Mouse (Mus musculus): ENCODE measurements around the gene Impg2.

The Impg2 gene

DNA sequence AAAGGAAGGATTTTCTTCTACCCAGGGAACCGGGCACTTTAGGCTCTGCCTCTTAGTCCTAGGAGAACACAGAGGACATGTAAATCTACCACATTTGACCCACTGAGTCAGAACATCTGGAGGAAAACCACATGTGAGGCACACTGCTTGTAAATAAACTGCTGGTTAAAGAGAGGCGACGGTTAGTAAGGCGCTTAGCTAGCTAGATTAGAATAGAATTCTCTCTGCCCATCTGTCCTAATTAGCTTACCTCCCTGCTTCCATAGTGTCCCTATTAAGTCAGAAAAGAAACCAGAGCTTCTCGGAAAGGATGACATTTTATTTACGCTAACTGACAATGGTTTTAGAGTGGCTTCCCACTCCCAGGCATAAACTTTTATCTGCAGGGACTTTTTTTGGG lies at the start of gene Impg2:
Gene Impg2, plus strand, starts transcription at position 263 of the 400 bp plus-strand sequence.
- no peak for DNase-seq

DNA sequence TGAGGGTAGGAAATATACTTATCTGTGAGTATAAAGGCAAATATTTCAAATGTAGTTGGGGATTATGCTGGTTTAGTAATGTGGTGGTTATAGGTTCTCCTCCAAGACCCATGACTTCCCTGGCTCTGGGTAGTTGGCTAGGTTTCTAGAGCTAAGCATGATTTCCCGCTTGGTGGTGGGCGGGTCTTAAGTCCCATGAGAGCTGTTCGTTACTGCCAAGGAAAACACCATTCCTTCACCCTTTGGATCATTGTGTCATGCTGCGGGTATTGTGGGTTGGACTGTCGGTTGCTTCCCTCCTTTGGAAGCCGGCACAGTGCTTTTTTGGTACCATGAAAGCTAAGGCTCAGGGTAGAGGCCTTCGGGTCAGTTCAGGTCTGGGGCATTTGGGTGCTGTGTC lies 40.6 kb upstream of the Impg2 start:
- DNase-seq: no peak

DNA sequence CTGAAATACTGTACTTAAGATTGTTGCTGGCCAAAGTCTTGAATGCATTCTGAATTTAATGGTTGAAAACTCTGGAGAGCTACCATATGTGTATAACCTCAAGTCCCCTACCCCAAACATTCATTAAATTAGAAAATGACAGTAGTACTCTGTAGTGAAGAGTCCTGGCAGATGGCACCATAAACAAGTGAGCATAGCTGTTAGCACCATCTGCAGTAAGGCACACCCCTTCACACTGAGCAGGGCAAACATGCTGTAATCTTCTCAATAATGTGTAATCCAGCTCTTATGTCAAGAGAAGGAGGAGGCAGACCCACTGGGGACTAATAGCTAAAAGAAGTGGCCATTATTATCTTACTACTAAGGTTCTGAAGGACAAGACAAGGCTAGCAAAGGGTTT lies 33.9 kb upstream of the Impg2 start:
- DNase-seq: no peak

DNA sequence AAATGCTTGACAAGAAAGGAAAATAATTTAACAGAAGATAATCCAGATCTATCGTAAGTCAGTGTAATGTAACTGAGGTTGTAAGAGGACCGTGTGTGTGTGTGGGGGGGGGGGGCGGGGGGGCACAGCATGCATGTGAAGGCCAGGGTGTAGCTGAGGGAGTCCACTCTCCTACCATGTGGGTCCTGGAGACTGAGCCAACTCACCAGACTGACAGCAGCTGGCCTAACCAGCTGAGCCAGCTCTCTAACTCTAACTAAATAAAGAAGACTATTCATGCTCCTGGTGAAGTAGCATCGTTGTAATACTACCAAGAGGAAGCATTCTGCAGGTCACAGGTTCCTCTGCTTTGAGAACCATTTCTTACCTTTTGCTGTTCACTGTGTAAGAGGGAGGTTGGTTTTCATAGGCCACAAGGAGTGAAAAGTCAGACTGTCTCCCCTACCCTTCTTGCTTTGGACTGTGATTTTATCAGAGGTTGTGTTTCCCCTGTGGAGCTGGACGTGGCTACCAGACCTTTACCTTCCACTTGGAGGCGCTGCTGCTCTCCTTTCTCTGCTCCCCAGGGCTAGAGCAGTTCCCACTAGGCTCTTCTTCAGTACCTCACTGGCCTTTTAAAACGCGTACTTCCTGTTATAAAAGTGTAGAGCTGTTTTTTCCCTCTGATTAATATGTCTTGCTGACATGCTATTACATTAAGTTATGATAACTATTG lies 28.1 kb upstream of the Impg2 start:
- DNase-seq: no peak

DNA sequence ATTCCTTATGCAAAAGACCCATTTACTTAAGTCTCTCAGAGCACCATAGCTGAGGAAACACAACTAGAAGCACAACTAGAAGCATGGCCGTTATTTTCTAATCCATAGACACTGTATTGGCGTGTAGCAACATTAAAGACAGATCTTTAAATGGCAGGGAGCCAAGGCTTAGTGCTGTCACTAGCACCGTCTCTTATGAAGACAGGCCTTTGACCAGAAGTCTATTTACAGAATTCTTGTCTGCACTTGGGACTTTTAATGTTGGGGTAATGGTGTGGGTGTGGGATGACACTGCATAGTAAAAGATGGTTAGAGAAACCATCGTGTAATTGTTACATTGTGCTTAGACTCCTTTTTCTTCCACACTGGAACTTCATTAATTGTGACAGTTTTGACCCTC lies 17.2 kb upstream of the Impg2 start:
- DNase-seq: no peak

DNA sequence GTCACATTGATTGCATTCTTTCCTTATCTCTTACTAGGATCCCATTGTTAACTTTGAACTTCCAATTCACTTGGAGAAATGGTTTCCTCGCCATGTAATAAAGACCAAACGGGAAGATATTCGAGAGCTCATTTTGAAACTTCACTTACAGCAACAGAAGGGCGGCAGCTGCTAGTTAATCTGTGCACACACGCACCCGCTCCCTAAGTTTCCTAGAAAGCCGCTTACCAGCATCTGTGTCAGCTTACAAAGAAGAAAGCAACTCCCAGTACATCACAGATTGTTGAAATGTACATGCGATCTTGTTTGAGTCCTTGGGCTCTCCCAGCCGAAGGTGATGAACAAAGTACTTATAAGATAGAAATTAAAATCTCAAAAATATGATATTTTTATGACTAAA lies 15.9 kb upstream of the Impg2 start:
- no peak for DNase-seq

DNA sequence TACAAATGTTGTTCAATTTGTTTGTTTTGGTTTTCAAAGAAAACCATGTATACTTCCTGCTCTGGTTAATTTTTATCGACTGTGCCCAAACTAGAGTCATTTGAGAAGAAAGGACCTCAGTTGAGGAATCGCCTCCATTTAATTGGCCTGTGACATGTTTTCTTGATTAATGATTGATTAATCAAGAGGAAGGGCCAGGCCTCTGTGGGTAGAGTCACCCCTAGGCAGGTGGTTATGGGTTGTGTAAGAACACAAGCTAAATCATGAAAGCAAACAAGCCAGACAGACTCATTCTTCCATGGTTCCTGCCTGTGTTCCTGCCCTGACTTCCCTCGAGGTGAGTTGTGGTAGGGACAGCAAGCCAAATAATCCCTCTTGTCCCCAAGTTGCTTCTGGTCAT lies 8.6 kb downstream of the Impg2 start:
- DNase-seq: no peak

DNA sequence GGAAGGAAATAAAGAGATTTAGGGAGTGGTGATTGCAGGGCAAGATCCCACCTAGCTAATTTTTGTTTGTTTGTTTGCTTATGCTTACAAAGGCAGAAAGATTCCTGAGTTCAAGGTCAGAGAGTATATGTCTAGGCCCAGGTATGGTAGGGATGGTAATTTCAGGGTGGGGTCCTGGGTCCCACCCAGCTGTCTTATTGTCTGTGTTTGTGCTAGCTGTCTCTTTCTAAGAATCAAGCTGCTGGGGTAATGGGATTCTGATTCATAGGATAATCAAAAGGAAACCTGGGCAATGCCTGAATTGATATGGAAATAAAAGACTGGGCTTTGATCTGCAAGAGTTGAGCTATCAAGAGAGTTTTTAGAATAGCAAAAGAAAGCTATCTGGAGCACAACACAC lies 23.6 kb downstream of the Impg2 start:
- no peak for DNase-seq

DNA sequence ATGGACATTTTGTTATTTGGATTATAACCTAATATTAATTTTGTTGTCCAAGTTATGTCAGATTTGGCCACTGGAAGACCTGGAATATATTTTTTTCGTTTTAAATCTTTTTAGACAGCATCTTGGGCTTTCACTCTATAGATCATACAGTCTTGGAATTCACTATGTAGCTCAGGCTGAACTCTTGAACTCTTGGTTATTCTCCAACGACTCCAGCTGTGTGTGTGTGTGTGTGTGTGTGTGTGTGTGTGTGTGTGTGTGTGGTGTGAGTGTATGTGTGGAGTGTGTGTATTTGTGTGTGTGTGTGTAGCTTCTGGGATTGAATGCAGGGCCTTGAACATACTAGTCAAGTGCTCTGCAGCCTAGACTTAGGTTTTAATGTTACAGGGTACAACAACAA lies 25.3 kb downstream of the Impg2 start:
- DNase-seq: no peak

DNA sequence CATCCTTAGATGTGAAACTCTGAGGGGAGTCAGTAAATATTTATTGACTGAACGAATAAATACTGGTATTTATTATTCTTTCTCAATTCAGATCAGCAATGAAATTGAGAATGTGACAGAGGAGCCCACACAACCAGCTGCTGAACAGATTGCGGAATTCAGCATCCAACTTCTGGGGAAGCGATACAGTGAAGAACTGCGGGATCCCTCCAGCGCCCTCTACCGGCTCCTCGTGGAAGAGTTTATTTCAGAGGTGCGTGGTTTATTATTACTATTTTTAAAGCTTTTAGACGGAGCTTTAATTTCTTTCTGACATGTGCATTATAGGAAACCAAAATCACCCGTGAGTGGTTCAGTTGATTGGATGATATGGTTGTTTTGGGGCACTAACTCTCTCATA lies 27.2 kb downstream of the Impg2 start:
- DNase-seq: peak; percentile 8

DNA sequence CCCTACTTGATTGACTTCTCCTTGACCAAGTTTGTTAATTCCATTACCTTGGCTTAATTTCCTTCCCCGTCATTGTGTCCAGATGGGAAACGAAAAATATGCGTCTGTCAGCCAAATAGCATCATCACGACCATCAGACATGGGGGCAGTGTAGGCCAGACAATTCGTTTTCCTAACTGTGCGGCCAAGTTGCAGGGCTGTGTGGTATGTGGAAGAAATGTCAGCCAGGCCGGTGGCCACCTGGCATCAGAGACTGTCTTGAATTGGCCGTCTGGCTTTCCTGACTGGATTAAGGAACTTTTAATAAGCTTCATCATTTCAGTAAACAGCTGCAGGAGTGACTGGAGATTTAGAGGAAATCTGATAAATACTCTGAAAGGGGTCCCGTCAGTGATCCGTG lies 28.6 kb downstream of the Impg2 start:
- DNase-seq: no peak

DNA sequence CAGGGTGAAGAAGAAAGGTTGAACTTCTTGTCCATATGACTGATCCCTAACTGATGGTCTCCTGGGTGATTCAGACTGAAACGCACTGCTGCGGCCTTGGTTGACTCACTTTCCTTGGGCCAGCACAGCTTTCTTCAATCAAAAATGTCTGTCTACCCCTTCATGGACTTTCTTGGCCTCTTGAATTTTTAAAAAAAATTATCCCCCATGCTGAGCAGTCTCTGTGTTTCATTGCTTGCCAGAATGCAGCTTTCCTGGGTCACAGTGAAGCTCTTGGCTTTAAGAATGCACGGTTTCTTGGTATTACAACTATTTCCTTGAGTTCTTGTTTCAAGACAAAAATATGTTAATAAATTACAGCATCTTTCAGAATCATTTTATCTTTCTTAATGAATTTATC lies 41.9 kb downstream of the Impg2 start:
- no peak for DNase-seq

DNA sequence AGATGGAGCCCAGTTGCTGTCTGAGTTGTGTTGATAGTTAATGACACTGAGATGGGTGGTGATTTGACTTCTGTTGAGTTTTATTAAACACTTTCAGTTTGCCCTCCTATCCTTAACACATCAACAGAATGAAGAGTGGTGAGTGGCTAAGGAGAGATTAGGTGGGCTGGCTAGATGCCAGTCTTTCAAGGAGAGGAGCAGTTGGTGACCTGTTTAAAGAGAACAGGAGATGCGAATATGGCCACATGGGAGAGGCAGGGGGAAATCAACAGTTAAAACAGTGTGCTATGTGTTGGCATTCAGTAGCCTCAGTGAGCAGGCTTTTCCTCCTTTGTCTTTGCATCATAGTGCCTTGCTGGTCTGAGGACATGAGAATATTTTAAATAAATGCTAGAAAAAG lies 69.8 kb downstream of the Impg2 start:
- DNase-seq: no peak

DNA sequence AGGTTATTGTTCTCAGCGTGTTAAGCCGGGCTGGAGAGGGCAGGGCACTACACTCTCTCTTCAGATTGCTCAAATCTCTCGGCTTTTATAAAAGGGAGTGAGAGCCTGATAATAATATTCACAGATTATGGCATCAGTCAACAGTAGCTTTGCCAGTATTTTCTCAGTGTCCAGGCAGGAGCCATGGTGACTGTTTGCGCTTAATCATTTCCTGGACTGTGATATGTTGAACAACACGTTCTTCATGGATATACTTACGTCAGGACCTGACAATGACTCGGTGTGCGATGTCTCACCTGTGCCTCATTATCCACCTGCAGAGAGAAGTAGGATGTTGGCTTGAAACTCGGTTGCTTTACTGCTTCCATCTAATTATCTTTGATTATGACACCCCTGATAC lies 74.9 kb downstream of the Impg2 start:
- no peak for DNase-seq

DNA sequence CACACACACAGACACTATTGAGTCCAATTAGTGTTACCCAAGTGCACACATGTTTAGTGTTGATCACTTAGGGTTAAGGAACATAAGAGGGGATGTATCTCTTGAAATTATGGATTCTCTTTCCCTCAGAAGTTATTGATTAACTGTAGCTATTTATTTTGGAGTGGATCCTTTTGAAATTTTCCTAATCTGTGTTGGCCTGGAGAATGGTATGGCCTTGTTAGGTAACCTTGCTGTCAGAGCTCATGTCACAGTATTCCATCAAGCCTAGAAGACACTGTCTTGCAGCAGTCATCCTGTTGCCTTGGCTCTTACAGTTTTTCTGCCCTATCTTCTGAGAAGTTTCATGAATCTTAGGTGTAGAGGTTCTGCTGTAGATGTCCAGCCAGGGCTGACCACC lies 75.6 kb downstream of the Impg2 start:
- DNase-seq: no peak

DNA sequence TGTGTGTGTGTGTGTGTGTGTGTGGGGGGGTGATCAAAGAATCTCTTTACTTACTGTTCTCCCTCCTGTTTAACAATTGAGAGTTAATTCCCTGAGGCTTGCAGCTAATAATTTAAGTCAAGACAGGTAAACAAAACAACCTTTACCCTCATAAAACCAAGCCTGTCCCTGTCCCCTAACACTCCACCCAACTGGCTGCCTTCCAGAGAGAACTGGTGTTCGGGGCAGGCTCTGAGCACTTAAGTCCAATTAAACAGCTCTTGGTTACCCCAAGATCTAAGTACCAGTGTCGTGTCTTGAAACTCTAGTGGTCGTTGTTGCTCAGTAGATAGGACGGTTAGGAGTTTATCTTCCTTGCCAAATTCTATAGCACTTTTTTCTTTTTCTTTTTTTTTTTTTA lies 77.2 kb downstream of the Impg2 start:
- DNase-seq: no peak

DNA sequence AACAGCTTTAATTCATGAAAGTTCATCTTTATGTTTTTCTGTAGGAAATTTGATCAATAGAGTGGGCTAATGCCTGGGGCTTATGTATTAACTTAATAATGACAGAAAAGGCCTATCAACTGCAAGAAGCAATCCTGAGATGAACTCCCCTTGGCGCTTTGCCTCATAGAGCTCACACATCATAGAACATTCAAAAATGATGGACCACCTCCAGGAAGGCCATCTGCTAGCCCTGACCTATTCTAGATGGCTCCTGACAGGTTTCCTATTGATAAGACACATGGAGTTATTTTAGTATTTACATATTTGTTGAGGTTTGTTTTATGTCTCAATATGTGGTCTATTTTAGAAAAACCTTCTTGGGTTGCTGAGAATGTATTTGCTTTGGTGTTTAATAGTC lies 79.2 kb downstream of the Impg2 start:
- DNase-seq: no peak

DNA sequence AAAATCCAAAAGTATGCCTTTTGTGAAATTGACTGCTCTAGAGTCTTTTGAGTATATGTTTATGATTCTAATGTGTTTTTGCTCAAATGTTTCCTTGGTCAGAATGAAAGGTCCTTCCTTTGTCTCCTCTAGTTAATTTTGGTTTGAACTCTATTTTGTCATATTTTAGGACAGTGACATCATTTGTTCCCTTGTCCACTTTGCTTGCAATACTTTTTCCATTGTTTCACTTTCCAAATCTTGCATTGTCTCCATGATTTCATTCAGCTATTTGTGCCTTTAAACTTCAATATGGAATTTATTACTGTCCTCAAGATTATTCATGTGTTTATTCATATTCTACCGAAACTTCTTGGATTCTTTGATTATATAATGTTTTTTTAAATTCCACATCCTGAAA lies 79.8 kb downstream of the Impg2 start:
- DNase-seq: no peak

DNA sequence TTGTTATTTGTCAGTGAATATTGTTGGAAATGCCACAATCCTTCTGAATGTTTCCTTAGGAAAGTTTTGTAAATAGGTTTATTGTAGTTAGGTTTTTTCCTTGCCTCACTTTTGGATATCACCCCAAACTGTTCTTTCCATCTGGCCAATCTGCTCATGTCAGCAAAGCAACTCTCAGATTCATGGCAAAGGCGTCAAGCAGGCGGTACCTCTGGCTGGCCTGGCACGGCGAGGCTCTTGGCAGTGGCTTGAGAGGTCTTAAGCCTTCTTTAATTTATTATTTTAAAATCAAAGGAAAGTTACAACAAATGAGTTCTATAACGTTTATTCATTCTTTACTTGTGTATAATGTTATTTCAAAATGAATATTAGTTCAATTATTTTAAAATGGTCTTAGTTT lies 82.0 kb downstream of the Impg2 start:
- no peak for DNase-seq

DNA sequence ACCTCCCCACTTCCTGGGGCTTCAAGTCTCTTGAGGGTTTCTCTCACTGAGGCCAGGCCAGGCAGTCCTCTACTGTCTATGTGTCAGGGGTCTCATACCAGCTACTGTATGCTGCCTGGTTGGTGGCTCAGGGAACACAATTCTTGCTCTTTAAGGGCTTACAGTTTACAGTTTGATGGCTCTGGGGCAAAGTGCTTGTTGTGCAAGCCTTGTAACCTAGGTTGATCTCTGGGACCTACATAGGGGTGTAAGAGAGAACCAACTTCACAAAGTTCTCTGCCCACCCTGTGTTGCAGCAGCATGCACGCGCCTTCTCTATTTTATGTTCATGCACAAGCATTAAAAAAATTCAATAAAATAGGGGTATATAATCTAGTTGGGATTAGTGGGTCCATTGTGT lies 82.9 kb downstream of the Impg2 start:
- DNase-seq: no peak

DNA sequence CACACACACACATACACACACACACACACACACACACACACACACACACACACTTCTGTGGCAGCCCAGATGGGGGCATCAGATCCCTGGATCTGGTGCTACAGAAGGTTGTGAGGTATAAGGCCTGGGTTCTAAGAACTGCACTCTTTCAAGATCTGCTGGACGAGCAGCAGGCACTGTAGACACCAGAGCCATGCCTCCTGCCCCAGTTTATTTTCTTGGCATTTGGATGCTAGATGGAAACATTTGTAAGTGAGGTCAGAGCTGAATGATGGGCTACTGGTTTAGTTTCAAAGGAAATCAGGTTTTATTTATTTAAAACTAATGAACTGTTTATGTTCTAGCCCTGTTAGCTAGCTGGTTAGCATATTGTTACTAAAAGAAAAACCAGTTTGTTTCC lies 90.8 kb downstream of the Impg2 start:
- no peak for DNase-seq

DNA sequence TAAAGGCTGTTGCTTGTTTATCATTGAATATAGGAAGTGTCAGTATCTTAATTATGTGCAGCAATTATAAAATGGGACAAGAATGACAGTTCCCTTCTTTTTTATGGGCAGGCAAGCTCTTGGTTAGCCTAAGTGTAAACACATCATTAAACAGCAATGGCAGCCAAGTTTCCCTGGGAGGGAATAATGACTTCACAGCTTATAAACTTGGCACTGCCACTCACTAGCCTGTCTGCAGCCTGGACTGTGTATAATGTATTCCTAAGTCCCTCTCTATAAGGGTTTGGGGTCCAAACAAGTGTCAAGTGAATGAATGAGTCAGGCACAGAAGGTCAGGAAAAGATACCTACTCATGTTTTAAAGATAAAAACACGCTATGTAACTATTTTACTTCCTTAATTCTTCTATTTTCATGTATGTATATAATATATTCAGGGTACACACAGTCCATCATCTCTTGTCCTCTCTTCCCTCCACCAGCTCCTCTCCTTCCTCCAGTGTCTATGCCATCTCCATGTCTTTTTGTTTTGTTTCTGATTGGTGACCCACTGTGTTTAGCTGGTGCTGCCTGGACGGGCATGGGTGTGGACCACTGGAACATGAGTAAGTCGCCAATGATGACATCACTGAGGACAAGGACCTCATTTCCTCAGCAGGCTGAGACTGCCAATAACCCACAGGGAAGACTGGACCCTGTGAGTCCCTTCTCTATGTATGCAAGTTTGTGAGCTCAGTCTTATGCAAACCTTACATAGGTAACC lies 92.0 kb downstream of the Impg2 start:
- DNase-seq: no peak

DNA sequence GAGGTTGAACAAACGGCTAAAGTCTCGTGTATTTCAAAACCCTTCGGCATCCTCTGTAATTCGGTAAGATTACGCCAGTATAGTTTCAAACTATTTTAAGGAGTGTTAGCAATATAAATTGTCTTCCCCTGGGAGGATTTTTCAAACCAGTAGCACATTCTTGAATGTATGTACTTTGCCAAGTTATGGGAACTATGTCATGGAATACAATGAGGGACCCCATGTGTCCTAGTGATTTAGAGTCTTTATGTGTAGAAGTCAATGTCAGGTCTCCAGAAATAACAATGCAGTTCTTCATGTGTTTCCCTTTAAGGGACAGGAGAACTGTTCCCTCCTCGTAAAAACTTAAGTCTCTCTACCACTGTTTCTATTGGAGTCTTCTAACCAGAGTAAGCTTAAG lies 94.1 kb downstream of the Impg2 start:
- no peak for DNase-seq

DNA sequence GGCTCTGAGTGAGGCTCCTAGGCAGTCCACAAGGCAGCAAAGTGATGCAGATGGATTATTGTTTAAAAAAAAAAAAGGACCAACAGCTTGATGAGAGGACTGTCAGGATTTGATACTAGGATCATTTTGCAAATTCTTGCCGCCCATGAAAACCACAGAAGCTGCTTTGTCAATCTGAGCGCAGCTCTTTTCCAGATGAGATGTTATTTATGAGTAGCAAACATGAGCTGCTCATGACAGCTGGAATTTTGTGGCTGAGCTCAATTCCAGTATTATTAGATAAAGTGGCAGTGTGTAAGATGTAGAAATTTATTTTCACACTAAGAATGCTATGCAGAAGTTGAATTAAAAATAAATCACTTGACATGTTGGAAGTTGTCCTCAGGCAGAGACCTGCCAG lies 94.7 kb downstream of the Impg2 start:
- no peak for DNase-seq

DNA sequence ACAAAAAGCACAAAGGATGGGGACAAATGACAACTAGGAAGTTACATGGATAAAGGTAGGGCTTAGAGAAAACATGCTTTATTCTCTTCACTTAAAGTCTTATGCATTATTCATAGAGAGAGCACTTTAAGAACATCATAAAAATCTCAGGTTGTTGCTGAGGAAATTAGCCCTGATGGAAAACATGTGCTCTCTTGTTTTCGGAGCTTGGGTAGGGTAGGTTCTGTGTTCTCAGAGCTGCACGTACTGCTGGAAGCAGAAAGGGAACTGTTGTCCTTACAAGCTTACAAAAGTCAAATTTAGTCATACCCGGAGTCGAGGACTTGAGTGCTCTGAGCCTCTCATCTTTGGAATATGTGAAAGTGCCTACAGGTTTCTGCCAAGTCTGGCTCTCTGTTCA lies 98.9 kb downstream of the Impg2 start:
- DNase-seq: no peak
